Mouse (Mus musculus) kidney, postnatal 10 days (tissue): ENCODE measurements around the gene Fbxw2.
"Not testable (repeated sequence)": the region's sequence is repeated elsewhere in the genome, so short reads cannot be mapped to it uniquely, and the experiment has no call there.

ENCODE experiments used
- DNase-seq: peaks from one replicate; pipeline ENCODE4 v3.0.0; 2021; ENCODE audit warnings: mixed read lengths

Fbxw2 gene

DNA sequence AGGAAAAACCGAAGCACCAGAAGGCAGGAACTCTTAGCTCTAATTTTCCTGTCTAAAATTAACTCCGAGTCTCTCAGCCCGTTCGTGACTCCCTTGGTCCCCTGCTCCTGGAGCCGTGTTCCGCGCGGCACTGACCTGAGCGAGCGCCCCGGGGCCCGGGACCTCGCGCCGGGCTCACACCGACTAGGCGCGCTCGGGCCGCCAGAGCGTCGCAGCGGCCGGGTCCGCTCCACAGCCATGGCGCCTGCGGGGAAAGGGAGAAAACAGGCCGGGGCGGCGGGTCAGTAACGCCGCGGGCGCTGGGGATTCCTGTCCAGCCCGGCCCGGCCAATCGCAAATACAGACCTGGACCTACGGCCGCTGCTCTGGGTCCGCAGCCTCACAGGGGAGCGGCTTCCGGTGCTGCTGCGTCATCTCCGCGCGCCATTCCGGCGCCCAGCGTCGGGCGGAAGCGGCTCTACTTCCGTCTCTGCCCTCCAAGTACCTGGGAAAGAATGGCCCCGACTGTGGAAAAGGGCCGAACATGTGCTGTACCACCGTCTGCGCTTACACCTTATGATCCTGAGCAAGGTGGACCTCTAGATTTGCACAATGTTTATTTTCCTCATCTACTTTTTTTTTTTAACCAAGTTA is at the start of gene Fbxw2:
Fbxw2 (minus strand) TSS at position 485 of the 633 bp plus-strand sequence.
- peak; percentile 97 for DNase-seq

DNA sequence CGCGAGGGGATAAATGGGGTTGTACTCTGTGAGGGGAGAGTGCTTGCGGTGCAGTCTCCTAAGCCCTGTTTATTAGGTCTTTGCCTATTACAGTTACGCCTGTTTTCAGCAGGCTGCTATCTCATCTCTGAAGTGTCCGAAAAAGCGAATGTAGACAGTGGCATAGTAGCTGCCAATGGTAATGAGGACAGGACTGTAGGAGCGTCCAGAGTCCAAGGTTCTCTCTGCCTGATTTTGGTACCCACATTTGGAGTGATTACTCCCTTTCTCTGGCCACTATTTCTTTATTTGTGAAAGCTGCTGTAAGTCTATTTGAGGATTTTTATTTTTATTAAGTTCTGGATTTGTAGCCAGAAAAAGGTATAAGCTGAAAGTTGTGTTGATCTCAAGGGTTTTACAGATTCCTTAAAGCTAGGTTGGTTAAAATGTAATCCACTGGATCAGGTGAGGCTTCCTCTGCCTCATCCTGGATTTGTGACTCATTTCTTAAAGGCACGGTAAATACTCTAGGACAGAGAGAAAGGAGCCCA is 48.8 kb upstream of the Fbxw2 start, which contains the start of gene Psmd5:
Psmd5 (minus strand) TSS at position 153 of the 530 bp plus-strand sequence.
- DNase-seq = no peak

DNA sequence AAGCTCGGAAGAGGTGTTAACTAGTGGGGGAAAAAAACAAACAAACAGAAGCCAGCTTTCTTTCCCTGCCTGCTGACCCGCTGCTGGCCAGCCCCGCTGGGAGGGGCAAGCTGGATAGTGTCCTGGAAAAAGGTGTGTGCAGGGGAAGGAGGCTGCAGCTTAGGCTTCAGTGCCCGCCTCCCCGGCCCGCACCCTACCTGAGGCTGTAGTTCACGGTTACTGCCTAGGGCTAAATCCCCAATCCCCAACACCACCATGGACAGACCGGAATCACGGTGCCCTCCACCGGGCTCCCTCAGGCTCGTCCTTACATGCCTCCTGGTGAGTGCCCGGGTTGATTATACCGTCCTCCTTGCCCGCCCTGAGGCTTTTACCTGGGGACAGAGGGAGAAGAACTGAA is 48.2 kb upstream of the Fbxw2 start, which contains the start of gene Cutal:
Cutal (plus strand) TSS at position 126 of the 400 bp plus-strand sequence.
- DNase-seq = peak; percentile 78

DNA sequence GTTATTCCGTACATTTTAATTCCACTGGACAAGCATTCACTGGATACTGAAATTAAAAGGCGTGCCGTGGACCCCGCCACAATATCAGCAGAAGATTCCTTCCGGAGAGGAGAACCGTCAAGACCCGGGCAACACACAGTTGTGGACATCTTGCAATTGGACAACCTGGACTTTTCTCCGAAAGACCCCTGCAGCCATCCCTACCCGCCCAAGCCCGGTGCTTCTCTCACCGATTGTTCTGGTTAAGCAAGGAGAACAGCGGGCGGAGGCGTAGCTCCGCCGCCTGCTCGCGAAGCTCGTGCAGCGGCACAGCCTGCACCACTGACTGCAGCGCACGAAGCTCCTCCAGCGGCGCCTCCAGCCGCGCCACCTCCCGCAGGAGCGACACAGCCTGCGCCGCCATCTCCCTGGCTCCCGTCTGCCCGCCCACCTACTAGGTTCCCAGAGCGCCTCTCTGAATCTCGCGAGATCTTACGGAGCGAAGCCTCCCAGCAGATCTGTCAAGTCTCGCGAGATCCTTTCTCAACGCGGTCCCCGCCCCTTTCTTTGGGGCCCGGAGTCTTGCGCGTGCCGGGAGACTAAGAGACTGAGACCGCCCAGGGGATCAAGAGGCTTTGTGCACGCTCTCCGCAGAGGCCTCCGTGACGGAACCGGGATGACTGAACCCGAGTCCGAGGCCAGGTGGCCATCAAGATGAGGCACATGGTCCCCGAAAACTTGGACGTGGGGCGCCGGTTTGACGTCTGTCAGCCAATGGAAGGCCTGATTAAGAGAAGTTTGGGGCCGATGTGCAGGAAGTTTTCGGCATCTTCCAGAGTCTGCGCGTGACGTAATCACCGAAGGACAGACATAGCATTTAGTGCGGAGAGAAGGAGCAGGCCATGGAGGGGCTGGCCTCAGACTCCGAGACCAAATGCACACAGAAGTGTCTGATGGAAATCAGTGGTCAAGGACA is 44.7 kb upstream of the Fbxw2 start:
- peak; percentile 96 for DNase-seq

DNA sequence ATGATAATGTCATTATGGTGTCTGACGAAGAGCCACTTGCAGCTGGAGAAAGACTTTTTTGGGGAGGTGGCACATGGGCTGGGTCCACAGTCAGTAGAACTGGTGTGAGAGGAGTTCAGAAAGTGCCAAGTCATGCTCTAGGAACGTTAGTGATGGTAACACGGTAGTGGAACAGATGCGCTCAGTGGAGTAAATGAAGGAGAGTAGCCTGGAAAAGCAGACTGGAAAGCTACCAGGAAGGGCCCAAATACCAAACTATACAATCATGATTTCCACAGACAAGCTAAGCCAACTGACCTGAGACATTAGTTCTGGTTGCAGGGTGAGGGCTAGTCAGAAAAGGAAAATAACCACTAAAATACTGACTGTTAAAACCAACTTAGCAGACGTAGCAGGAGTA is 43.6 kb upstream of the Fbxw2 start:
- DNase-seq = no peak

DNA sequence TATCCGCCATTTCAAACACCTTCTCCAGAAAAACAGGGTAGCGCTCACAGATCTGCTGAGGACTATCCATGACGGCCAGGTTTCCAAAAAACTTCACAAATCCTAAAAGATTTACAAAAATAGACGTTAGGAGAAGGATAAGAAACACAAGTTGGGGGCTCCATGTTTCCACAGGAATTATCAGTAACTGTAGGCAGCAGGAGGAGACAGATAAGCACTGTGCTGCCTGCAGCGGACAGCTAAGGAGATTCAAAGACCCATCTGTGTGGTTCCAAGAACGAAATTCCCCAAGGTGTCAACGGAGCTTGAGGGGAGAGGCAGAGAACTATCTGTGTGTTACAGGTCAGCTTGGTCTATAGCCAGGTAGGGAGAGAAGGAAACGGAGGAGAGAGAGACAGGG is 31.6 kb upstream of the Fbxw2 start:
- DNase-seq = no peak

DNA sequence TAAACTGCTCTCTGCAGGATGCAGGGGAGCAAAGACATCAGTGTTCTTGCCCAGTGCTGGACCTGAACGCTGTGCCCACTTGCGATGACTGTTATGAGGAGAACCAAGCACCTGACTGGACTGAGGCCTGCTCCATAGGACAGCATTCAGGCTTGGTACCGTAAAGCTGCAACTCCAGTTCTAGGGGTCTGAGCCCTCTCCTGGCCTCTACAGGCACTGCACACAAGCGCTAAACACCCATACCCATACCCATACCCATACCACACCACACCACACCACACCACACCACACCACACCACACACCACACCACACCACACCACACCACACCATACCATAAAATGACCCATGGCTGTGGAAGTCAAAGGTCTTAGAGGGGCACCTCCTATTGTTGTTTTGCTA is 29.2 kb upstream of the Fbxw2 start:
- no peak for DNase-seq

DNA sequence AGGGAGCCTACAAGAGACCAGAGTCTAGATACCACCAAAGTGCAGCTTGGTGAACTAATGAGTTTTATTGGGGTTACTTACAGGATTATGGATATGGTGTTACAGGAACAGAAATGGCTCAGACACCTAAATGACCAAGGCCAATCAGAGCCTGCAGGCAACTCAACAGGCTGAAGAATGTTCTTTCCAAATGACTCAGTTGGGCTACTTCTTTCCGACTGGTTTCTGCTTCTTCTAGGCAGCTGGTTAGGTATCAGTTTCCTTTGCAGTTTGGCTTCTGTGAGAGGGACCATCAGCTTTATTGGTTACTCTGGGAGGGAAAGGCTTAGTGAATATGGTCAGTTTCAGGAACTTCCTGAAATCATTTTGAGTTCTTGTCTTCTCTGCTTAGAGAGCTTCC is 21.6 kb upstream of the Fbxw2 start:
- DNase-seq = no peak

DNA sequence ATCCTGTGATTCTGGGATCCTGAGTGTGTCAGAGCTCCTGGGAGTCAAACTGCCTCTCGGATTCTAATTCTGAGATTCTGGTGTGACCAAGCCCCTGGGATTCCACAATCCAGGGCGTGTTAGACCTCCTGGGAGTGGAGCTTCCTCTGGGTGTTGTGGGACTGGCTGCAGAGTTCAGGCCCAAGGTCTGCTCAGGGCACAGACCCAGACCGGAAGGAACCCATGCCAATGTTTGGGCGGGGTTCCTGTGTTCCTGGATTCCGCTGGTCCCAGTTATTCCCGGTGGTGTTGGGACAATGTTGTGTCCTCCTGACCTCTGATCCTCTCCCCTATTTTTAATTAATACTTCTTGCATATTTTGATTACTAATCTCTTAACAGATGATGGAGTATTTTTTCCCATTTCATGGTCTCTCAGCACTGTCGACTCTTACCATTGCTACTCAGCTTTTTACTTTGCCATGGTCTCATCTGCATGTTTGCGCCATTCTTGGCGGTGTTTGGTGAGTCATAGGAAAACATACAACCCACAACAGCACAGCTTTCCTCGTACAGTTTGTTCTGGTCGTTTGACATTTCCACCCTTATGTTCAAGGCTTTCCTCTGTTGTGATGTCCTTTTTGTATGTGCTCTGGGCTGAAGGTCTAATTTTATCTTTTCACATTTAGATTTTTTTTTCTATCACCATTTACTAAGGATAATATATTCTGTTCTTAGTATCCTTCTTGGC is 17.3 kb upstream of the Fbxw2 start:
- peak; percentile 62 for DNase-seq

DNA sequence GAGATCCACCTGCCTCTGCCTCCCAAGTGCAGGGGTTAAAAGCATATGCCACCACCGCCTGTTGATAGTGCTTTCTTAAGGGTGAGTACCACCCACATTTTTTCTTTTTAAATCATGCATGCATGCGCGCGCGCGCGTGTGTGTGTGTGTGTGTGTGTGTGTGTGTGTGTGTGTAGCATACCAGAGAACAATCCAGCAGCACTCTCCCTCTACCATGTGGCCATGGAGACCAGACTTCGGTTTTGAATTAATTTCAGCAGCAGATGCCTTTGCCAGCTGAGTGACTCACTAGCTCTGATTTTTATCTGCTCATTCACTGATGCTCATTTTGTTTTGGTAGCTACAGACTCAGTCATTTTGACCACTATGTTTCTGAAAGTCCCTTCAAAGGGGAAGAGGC is 15.6 kb upstream of the Fbxw2 start:
- no peak for DNase-seq

DNA sequence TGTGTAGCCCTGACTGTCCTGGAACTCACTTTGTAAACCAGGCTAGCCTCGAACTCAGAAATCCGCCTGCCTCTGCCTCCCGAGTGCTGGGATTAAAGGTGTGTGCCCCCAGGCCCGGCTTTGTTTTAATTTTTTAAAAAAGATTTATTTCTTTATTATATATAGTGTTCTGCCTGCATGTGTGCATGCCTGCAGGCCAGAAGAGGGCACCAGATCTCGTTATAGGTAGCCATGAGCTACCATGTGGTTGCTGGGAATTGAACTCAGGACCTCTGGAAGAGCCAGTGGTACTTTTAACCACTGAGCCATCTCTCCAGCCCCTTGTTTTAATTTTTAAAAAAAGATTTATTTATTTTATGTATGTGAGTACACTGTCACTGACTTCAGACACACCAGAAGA is 14.0 kb upstream of the Fbxw2 start:
- DNase-seq = not testable (repeated sequence)

DNA sequence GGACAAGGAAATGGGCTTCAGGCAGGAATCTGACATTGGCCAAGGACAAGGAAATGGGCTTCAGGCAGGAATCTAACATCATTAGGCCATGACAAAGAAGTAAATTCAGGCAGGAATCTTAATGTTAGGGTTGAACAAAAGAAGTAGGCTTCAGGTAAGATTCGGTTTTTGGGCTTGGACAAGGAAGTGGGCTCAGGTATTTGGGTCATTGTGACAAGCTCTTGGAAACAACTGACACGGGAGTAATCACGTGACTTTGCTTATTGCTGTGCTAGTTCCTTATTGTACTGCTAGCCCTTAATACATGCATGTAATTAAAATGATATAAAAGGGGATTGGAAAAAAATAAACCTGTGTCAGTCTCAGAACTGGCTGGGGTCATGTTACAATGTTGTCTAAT is 9.6 kb upstream of the Fbxw2 start:
- DNase-seq = no peak

DNA sequence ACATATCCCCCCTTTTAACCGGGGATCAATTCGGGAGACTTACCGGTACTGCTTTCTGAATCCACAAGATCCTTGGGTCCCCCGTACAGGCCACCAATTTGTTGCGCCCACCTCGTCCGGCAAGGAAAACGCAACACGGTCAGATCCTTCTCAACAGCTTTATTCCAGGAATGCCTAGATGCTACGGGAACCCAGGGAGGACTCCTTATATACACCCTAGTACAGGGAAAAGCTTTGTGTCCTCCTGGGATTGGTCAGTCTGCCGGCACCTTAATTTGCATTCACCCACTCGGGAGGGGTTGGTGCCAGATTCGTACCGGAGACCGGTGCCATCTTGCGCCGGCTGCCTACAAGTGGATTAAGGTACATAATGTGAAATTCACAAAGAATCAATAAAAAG is 7.5 kb upstream of the Fbxw2 start:
- DNase-seq = no peak

DNA sequence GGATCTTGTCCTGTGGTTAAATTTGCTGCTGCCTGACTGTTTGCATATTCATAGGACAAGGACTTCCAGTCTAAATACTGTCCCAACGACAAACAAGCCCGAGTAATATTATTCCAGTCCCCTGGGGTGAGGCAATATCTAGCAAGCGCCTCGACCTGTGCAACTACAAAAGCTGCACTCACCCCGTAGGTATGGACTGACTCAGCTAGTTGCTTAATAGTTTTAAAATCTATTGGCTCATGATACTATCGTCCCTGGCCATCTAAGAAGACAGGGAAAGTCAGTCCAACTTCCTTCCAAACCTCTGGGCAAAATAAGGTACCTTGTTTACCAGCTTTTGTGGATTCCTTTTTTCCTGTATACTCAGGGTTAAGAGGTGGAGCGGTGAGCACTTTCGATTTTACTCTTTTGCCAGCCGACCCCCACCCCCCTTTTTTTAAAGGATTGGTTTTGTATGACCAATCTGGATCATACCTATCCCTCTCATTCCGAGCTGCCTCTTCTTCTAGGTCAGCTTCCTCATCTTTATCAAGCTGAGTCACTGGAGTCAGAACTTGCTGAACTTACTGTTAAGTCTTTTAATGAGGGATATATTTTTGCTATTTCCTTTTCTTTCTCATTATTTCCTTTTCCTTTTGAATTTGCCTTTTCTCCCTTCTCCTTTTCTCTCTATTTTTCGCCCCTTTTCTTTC is 6.8 kb upstream of the Fbxw2 start, which contains the start of gene Gm34653:
Gm34653 (plus strand) TSS at position 242 of the 692 bp plus-strand sequence.
- DNase-seq = not testable (repeated sequence)

DNA sequence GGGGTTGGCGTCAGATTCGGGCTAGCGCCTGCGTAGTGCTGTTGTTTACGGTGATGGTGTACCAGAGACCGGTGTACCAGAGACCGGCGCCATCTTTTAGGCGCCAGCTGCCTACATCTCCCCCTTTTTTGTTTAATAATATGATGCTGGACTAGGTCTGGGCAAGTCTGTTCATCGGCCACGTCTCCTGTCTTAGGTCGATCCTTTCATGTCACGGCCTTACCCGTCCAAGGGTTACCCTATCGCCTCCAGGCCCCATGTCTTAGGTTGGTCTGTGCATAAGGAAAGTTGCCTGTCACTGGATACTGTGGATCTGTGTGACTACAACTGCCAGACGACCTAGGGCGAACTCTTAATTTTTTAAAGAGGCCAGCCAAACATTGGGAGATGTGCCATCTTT is 4.0 kb upstream of the Fbxw2 start:
- DNase-seq = not testable (repeated sequence)

DNA sequence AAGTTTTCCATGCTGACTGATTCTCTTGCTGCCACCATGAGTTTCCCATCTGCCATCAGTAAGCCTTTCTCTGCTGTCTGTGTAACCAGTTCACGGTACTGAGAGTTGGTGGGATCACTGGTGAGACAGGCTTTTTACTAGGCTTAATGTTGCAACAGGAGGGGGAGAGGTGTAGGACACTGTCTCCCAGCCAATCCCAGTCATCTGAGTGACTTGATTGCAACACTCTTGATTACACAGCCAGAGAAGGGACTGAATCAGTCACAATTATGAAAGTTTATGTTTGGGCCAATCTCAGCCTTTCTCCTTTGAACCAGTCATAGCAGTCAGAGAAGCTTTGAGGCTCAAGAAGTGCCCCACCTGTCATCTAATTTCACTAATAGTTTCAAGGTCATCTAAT is 1.9 kb upstream of the Fbxw2 start:
- DNase-seq = no peak

DNA sequence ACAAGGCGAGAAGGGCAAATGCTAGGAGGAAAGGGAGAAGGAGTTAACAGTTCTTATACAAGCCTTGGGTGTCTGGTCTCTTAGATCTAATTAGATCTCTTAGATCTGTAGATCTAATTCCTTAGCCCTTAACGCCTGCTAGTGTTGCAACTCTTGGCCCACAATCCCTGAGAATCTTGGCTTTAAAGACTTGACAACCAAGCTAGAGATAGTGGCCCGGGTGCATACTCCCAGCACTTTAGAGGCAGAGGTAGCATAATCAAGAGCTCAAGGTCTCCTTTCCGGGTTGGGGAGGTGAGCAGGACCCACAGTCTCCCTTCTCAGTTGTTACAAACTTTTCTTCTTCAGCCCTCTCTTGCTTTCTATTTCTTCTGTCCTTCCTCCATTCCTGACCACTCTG is 1.5 kb upstream of the Fbxw2 start:
- DNase-seq = no peak

DNA sequence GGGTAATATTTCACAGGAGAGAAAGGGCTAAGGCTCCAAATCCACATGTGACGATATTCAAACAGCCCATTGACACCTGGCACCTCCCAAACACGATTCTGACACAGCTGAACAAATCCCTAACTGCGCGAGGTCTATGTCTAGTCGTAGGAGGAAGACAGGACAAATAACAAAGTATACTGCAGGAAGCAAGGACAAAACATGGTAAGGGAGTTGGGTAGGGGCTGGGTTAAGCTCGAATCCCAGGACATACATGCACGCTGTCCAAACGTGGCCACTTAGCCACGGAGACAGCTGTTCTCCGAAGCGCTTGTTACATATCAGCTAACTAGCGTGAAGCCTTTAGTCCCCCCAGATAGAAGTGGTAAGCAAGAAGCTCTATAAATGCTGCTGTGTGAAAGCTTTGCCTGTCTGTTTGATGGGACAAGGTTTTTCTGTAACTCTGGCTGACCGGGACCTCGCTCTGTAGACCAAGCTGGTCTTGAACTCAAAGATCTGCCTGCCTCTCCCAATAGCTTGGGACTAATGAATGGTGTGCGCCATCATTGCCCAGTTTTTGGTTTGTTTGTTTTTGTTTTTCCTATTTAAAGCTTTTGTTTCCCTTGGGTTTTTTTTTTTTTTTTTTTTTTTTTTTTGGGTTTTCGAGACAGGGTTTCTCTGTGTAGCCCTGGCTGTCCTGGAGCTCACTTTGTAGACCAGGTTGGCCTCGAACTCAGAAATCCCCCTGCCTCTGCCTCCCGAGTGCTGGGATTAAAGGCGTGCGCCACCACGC is 535 bp upstream of the Fbxw2 start:
- DNase-seq = peak; percentile 9

DNA sequence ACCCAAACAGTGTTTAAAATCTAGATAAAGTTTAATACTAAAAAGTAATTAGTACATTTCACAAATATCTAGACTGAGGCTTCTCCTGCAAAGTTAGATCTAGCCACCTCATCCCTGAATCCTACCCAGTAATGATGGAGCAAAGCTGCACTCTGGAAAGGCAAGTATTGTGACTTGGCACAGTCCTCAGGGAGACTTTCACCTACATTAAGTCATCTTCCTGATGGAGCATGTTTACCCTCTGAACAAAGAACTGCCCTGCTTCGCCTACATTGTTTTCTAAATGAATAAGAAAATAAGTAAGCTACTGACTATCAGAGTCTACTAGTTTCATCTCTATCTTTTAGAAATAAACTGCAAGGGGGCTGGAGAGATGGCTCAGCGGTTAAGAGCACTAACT is 7.6 kb downstream of the Fbxw2 start:
- DNase-seq = no peak

DNA sequence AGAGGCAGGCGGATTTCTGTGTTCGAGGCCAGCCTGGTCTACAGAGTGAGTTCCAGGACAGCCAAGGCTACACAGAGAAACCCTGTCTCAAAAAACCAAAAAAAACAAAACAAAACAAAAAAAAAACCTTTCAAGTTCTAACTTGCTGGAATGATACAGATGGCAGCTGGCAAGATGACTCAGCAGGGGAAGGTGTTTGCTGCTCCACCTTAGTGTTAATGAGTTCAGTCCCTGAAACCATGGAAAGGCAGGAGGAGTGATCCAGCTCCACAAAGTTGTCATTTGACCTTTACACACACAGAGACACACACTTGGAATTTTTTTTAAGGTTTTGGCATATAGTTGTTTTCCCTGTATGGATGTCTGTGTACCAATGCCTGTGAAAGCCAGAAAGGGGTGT is 10.2 kb downstream of the Fbxw2 start:
- not testable (repeated sequence) for DNase-seq

DNA sequence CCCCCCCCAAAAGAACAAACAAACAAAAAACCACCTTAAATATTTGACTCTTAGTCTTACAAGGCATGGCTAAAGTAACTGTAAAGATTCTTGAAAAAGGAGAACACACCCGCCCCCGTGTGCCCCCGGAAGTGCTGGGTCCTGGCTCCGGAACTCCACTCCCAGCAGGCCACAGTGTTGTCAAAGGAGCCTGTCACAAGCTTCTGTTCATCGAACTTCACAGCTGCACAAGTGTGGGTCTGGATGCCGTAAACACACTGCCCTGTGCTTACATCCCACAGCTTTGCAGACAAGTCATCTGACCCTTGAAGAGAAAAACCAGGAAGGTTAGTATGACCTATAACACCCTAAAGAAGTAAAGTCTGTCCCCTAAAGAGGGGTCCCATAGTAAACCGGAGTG is 13.4 kb downstream of the Fbxw2 start:
- DNase-seq = no peak

DNA sequence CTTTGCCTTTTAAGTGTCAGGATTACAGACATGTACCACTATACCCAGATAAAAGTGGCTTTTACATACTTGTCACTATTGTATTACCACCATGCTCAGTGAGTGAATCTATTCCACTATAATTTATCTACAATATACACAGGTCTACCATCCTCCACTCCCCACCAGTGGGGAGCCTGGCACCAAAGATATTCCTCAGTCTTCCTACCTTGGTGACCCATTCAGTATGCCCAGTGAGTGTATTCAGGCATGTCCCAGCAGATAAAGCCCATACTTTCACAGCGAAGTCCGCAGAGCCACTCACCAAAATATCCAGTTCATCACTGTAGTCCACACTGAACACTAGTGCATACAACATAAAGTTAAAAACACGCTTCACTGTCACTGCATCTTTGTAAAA is 15.3 kb downstream of the Fbxw2 start:
- no peak for DNase-seq
